Mouse (Mus musculus) gastrocnemius, postnatal 10 days (tissue): Measurements from ENCODE around the gene Slc51a. TPM values are rescaled to one million over a fixed set of nuclear protein-coding genes. Genes with fewer than 3 reads are reported as not detected.

Experiments used
- DNase-seq: peaks from one replicate; pipeline ENCODE4 v3.0.0; 2021; ENCODE audit warnings: mixed read lengths
- long read RNA-seq, 2 experiments: library from polyadenylated mRNA; stranded (forward); transcript quantifications; one replicate each; pipeline ENCODE4 v2.0.0; 2021
- total RNA-seq, 2 experiments: library from RNA; stranded (reverse); gene quantifications; 2 replicates each; pipeline ENCODE4 v1.2.3; 2021

Gene Slc51a
- not detected for total RNA-seq
- long read RNA-seq, experiment 1: 0 reads
- long read RNA-seq, experiment 2: 0 reads

DNA sequence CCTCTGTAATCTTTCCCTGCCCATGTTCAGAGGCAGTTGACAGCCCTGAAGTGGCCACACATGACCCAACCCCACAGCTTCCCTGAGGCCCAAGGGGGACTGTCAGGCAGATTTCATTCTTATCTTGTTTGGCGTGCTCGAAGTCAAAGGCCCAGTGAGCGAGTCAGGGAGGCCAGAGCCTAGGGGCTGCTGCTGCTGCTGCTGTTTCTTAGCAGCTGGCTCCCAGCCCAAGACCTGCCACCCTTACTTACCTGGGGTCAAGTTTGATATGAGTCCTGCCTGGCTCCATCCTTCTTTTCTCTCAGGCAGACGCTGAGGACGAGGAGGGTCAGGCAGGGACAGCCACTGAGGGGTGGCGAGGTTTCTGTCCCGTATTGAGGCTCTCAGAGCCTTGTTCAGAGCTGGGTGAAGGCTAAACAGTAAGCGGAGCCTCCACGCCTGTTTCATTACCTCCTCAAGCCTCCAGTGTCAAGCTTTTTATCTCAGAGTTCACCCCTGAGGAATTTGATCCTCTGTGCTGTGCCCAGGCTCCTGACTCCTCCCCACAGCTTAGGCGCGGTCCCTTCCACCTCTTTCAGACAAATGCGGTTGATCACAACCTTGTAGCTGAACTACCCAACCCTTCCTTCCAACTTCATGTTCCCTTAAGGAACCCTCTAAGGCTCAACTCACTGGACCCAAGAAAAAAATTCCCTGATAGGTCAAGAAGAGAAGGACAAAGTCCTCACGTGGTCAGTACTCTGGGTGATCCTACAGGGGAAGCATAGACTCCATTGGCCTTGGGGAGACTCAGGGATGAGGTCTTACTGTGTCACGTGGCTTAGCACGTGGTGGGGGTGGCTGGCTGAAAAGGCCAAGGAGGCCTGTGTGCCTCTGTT, at the start of gene Slc51a:
Gene Slc51a, minus strand, starts transcription at position 646 of the 878 bp plus-strand sequence.
- no peak for DNase-seq

DNA sequence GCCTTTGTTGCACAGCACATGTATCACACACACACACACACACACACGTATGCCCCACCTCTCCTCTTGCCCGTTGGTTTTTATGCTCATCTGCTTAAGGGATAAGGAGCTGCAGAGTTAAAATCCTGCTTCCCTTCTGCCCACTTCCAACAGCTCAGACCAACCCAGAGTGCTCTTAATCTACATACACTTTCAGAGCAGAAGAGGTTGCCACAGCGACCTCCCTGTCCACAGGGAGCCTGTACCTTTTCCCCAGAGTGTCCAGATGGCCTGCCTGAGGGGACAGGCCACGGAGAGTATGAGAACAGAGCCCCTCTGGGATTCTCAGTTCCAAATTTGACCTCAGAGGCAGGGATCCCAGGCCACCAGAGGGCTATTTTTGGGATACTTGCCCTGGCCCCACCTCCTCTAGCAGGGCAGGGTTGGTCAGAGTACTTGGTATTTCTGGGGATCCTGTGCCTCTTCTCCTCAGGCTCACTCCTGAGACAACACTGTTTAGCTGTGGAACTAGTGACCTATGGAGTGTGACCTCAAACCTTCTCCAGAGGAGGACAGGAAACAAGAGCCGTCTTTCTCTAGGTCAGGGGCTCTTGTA, 47.6 kb upstream of the Slc51a start:
- no peak for DNase-seq

DNA sequence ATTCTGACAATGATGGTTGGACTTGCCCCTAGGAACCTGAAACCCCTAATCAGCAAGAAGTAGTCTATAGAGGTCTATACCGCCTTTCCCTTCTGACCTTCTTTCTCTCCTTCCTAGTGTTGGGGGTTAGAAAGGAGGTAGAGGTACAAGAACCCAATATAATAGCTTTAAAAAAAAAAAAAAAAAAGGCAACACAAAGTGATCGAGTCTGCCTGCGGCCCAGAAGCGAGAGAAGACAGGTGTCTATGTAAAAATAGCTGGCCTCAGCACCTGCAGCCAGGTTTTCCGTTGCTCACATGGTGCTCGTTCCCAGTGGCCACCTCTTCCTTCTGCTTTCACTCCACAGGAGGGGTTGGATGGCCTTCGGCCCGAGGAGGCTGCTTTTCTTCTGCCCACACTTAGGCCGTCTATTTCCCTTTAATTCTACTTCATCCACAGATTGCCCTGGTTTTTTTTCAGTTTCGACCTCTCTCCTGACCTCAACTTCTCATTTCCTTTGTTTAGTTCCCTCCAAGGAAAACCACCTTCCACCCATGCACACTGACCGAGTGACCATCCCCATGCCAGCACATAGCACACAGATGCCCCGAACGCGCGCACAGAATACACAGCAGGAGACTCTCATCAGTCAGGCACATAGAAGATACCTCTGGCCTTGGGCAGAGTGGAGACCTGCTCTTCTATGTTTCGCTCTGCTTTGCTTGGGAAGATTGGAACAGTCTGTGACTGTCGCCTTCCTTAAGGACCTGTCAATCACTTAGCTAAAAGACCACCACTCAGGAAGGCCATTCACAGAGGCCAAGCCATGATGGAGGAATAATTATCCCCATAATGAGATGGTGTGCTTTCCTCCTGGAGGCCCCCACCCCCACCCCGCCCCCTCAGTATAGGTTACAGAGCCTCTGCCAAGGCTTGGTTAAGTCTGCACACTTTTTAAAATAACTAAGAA, 45.5 kb upstream of the Slc51a start:
- DNase-seq: no peak

DNA sequence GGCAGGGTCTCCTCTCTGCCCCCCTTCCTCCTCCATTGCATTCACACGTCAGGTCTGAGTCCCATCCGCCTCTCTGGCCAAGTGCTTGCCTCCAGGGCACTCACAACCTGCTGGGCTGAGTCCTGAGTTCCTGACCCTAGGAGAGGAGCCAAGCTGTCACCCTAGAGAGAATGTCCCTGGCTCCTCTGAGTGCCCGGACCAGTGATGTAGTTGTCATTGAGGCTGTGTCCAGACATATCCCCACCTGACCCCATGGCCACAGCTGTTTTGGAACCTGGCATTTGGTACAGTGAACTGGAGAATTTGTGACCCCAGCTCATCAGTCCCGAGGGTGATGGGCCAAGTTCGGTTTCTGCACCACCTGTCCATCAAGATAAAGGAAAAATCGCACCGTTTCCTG, 39.2 kb upstream of the Slc51a start:
- DNase-seq: no peak

DNA sequence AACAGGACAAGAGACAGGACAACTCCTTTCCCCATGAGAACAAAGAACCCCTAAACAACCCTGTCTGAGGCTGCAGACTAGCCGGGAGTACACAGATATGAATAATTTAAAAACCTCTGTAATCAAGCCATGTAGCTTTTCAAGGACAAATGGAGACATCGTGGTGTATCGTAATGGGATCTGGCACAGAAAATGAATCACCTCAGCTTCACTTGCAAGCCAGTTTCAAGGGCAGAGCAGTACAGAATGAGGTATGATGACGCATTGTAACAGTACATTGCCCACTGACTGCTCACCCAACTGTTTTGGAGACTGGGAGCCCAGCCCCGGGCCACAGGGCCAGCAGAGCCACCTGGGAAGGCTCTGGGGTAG, 36.6 kb upstream of the Slc51a start:
- no peak for DNase-seq

DNA sequence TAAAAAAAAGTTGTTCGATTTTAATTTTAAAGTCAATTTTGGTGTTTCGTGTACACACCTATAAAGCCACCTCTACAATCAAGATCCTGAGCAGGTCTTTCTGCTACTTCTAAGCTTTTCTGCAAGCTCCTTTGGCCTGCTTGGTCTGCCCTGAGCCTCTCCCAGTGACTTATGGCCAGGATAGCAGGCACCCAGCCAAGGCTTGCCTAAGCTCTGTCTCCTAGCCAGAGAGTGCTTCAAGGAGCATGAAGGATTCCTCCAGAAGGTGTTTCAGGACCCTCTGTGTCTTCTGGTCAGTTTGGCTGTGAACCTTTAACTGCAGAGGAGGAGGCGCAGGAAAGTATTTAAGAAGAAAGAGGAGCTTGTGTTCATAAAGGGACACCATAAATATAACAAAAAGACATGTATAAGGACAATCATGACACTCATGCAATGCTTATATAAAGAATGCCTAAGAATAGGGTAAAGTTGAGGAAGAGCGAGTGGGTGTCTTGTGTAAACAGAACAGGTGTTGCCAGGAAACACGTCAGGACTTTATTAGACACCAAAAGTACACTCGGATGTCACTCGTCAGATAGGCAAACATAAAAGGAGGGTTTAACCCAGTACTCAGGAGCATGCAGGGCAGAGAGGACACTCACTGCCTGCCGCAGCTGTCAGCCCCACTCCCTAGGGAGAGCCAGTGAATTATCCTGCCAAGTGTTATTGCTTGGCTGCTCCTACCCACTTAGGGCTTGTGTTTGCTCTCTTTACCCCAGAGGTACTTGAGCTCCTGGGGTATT, 36.0 kb upstream of the Slc51a start:
- DNase-seq: peak; percentile 80

DNA sequence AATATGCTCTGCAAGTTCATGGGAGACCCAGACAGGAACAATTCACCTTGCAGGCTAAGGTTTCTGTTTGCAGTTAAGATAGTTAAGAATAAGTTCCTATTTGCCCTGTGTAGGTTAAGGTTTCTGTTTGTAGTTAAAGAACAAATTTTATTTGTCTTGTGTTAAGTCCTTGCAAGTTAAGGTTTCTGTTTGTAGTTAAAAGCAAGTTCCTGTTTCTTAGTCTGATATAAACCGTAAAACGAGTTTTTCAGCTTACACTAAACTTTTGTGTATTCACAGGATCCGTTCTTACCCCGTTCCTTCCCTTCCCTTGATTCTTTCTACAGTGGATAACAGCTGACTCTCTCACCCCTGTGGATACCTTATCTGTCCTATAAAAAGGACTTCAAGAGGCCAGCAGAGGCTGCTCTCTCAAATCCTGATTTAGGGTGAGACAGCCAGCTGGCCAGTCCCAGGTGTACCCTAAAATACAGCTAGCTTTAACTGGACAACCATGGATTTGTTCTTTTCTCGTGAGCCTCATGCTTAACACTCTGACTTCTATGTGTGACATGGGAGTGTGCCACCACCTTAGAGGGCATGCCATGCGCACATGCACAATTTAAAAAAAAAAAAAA, 35.0 kb upstream of the Slc51a start:
- no peak for DNase-seq

DNA sequence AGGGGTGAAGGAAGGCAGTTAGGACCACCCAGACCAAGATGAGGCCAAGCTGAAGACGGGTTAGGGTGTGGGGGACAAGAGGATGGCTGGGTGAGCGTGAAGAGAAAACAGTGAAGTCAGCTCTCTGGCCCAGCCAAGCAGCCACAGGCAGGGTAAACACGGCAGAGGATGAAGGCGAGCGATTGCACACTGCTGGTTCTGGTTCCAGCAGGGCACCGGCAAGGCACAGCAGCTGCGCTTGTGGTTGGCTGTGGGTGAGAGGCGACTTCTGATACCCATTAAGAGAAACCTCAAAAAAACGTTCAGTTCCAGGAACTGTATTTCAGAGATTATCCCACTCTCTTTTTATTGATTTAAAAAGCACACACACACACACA, 32.7 kb upstream of the Slc51a start:
- no peak for DNase-seq

DNA sequence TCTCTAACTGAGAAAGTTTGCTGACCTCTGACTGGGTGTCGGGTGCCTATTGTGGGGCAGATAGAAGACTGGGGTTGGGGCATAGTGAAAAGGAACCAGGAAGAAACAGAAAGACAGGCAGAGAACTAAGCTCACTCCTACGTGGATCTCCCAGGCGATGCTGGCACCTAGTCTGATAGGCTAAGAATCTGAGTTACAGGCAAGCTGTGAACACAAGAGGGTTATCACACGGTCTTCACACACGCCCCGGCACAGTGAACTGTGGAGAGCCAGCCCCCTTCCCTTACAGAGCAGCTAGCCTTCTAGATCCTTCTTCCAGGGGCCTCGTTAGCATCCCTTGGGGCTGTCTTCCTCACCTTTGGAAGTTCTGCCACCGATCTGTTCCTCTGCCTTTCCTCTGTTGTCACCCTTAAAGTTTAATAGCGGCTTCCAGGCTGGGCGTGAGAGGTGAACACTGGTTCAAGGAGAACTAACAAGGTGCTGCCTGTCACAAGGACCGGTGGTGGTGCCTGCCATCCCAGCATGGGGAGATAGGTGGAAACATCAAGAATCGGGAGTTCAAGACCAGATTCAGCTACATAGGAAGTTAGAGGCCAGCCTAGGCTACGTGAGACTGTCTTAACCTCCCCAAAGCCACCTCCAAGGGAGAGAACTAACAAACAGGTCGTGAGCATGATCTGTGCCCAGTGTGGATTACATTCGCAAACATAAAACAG, 32.1 kb upstream of the Slc51a start:
- no peak for DNase-seq

DNA sequence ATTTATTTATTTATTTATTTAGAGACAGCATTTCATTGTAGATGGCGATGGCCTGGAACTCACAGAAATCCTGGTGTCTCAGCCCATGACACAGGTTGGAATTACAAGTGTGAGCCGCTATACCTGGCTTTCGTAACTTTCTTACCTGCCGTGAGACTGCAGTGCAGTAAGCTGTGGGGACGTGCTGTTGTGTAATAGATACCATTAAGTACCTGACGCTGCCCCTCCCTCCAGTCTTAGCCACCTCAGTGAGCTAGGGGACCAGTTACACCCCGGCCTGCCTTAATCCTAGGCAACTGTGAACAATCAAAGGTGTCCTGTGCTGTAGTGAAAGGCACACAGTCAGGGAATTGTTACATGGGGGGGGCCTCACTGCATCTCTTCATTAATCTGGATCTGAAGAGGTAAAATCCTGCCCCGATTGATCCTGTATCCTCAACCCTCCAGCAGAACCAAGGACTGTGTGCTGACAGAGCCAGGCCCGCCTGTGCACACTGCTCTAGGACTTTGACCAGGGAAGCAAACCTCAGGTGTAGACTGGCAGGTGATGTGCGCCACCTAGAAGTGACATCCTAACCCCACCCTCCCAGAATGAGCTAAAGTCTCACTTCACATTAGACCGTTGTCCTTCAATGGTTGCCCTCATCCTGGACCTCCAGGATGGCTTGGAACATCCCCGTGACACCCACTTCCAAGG, 30.3 kb upstream of the Slc51a start:
- DNase-seq: no peak

DNA sequence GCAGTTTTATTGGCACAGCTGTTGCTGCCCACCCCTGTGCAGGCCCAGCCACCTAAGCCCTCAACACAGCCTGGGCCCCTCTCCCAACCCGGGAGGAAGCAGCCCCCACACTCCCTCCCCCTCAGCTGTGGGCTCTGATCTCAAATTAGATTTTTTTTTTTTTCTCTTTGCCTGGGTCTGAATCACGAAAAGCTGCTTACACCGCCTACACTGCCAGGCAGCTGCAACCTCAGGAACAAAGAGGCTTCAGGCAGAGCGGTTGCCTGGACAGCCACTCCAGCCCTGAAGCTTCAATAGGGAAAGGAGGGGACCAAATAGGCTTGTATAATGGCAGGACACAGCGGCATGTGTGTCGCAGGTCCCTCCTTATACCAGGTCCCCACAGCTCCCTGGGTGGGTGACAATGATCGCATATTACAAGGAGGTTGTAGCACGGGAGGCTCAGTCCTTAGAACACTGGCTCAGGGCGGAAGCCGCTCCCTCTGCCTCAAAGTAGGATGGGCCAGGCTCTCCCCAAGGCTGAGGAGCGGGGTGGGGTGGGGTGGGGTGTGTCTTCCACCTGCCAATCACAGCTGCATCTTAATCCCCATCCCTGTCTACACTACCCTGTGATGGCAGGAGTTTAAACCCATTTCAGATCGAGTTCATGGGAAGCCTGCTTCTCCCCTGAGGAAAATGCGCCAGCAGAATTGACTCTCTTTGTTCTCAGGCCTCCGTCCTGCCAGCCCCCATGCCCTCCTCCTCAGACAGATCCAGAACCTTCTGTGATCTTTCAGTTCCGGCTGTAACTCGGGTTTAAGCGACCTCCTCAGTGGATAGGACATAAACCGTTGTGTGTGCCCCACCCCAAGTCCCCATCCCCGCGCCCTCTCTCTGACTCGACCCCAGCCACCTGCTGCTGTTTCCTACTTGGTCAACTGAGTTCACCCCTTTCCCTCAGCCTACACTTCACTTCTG, 28.6 kb upstream of the Slc51a start:
- no peak for DNase-seq

DNA sequence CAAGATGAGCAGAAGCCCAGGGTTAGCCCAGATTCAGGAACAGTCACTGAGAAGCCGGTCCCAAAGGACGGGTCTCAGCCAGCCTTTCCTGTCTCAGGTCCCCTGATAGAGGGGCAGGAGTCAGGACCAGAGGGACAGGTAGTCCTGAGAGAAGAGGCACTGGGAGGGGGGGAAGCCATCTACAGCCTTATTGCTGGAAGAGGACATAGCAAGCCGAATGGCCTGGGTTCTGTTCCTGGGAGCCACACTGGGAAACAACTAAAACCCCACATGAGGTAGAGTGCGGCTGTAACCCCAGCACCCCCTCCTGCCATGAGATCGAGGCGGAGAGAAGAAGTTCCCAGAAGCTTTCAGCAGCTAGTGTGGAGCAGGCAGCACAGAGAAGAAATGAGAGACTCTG, 26.3 kb upstream of the Slc51a start:
- DNase-seq: no peak

DNA sequence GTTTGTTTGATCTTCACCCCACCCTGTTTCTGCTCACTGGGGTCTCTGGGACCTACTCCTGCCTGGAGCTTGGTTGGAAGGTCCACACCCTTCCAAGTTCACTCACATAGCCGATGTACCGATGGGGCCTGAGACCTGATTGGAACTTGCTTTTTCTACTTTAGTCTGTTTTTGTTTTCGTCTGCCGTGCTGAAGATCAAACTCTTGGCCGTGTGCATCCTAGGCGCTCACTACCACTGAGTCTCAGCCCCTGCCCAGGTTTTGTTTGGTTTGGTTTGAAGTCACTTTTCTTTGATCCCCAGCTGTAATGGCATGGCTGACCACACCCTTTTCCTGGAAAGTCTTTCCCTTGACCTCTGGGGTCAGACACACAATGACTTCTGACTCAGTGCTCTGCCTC, 25.7 kb upstream of the Slc51a start:
- DNase-seq: no peak

DNA sequence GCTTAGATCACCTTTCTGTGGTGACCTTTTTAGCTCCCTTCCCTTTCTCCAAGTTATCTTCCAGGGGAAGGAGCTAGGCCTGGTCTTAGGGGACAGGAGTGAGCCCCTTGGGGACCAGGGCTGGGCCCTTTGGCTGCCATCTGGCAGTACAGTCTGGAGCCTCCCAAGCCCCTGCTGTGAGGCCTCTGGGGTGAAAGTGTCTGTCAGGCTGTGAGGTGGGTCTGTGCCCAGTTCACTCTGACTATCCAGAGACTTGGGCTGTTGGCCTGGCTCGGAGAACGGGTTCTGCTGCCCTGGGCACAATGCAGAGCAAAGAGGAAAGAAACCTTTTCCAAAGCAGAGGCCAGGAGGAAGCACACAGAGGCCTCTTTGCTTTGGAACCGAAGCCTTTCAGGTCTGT, 25.2 kb upstream of the Slc51a start:
- DNase-seq: no peak

DNA sequence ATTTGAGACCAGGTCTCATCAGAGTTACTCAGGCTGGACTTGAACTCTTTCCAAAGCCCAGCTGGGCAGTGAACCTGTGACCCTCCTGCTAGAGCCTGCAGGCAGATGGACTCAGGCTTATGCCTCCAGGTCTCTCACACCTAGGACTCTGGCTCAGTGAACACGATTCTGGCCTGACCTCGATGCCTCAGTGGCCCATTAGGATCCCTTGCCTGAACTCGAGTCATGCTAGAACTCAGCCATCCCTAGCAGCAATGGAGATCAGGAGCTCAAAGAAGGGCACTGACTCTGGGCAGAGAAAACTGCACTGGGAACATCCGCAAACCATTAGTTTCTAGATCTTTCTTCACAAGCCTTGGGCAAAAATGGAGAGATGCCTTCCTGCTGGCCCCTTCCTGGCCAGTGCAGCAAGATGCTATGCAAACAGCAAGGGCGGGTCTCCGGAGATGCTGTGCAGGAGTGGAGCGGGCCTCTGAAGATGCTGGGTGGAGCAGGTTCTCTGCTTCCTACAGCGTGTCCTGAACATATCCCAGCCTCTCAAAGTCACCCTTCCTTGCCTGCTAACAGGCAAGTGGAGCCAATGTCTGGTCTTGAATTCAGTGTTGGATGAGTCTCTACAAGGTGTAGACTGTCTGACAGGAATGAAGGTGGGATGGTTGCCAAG, 24.3 kb upstream of the Slc51a start:
- DNase-seq: no peak

DNA sequence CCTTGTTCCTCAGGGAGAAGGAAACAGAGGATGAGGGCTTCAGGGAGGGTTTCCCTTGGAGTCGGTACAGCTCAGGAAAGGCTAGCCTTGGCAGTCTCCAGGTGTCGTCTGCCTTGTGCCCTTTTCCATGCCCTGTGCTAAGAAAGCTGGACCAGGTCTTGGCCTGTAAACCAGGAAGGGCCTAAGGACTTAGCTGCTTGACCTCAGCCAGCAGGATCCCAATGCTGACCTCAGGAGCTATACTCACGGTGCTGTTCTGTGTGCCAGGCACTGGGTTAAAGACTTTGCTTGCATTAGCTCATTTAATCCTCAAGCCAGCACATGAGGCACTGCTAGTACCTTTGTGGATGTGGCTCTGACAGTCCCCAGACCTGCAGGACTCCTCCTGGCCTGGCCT, 23.7 kb upstream of the Slc51a start:
- DNase-seq: no peak

DNA sequence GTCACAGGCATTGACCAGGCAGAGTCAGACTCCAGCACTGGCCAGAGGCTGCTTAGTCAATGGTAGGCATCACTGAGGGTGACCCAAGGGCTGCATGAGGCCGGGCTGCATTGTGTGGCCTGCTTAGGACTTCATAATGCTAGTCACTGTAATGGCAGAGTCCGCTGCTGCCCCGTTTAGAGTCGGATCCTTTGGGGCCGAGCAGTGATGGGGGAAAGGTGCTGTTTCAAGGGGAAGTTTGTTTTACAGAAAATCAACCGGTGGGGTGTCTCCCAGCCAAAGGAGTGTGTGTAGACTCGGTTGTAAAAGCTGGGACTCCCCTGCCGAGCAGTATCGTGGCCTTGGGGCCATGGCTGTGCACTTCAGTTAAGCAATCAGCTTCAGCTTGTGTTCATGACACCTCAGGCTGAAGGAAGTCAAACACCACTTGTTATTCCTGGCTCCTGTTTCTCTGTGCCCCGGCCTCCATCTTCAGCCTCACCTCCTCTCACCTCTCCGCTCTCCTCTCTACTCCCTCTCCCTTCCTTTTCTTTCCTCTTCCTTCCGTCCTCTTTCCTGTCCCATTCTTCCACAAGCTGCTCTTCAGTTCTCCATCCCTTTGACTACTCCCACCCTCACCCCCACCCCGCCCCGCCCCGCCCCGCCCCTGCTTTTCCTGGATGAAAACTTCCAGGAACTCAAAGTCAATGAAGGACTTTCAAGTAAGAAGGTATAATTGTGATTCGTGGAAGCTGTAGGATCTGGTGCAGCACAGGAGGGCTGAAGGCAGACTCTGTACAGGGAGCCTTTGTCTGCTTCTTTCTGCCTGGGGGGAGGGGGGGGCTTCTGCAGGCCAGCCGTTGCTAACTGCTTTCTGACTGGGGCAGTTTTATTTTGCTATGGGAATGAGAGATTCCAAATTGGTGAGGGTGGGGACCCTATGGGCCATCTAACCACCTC, 23.0 kb upstream of the Slc51a start:
- no peak for DNase-seq
